8 mouse cellular contexts compared by ENCODE assay signal in genomic region chr6:37442041-37442667, GRCm38 (mm10). TPM values are rescaled to one million over a fixed set of nuclear protein-coding genes. Genes with fewer than 3 reads are reported as not detected.
DNase-seq lines count a peak whose midpoint lies in the region; ATAC-seq and TF ChIP-seq lines count a peak whose summit lies in the region.

TSS of gene Creb3l2 (minus strand) at chr6:37442146.

- peak; percentile 98 for ATAC-seq in heart, embryonic 14.5 days (ENCODE audit: insufficient number of reproducible peaks, insufficient read depth, low FRiP score, low read depth)
- peak; percentile 98 for ATAC-seq in liver, embryonic 11.5 days (replicated peaks; ENCODE audit: low FRiP score)

- peak within 1 kb of the TSS; percentile 90 for H3K9ac ChIP-seq in heart, embryonic 14.5 days (ENCODE audit: low read length)
- peak within 1 kb of the TSS; percentile 75 for H3K9ac ChIP-seq in liver, embryonic 11.5 days (ENCODE audit: low read depth, low read length)

- peak within 1 kb of the TSS; percentile 87 for H3K27ac ChIP-seq in forebrain, embryonic 10.5 days
- peak within 1 kb of the TSS; percentile 82 to 92 for H3K27ac ChIP-seq in heart, embryonic 14.5 days (replicated peaks in 1 of 2; ENCODE audit: control insufficient read depth in 1 of 2, insufficient read depth in 1 of 2, low read depth in 2 of 2, low read length in 2 of 2)
- peak within 1 kb of the TSS; percentile 77 for H3K27ac ChIP-seq in liver, embryonic 11.5 days (ENCODE audit: low read depth, low read length)

- H3K9me3 ChIP-seq in forebrain, embryonic 10.5 days, result peaks cover 2% of the 10 kb centered on the region; the same call in 1 of the 2 replicates
- H3K9me3 ChIP-seq in heart, embryonic 14.5 days (ENCODE audit: control insufficient read depth, low read length), result peaks cover 4% of the 10 kb centered on the region; the same call in 1 of the 2 replicates
- H3K9me3 ChIP-seq in liver, embryonic 11.5 days (ENCODE audit: control insufficient read depth, low read length), result no peaks in the 10 kb centered on the region

- H3K79me2 ChIP-seq in myocyte (ENCODE audit: control insufficient read depth, insufficient read depth), result peaks cover 45% of the 10 kb centered on the region

- peaks cover 30% of the 10 kb centered on the region for H3K4me1 ChIP-seq in forebrain, embryonic 10.5 days
- H3K4me1 ChIP-seq in heart, embryonic 14.5 days (ENCODE audit: control insufficient read depth in 2 of 2, insufficient read depth in 2 of 2, low read length in 2 of 2), result peaks cover 8 to 31% of the 10 kb centered on the region in 2 experiments; a peak in 3 of 4 replicates
- H3K4me1 ChIP-seq in liver, embryonic 11.5 days (replicated peaks; ENCODE audit: control insufficient read depth, insufficient read depth, low read length), result peaks cover 6% of the 10 kb centered on the region

- peak within 1 kb of the TSS; percentile 94 for H3K4me2 ChIP-seq in heart, embryonic 14.5 days (ENCODE audit: low read length)
- peak within 1 kb of the TSS; percentile 85 for H3K4me2 ChIP-seq in liver, embryonic 11.5 days
- H3K4me2 ChIP-seq in myocyte (ENCODE audit: low read depth), result peak within 1 kb of the TSS; percentile 79

- H3K27me3 ChIP-seq in forebrain, embryonic 10.5 days (ENCODE audit: poor library complexity, severe bottlenecking), result peaks cover 9% of the 10 kb centered on the region; the same call in 1 of the 2 replicates
- H3K27me3 ChIP-seq in heart, embryonic 14.5 days (ENCODE audit: control insufficient read depth, insufficient read depth, low read length), result no peaks in the 10 kb centered on the region
- H3K27me3 ChIP-seq in liver, embryonic 11.5 days (replicated peaks; ENCODE audit: control insufficient read depth, insufficient read depth, low read length), result no peaks in the 10 kb centered on the region
- H3K27me3 ChIP-seq in myocyte (ENCODE audit: control insufficient read depth, insufficient read depth, insufficient read length), result no peaks in the 10 kb centered on the region

- H3K36me3 ChIP-seq in forebrain, embryonic 10.5 days (replicated peaks), result no peaks in the 10 kb centered on the region
- peaks cover 12% of the 10 kb centered on the region for H3K36me3 ChIP-seq in heart, embryonic 14.5 days (ENCODE audit: control insufficient read depth, insufficient read depth, low read length)
- no peaks in the 10 kb centered on the region for H3K36me3 ChIP-seq in liver, embryonic 11.5 days (ENCODE audit: control insufficient read depth, insufficient read depth, low read length)
- no peaks in the 10 kb centered on the region for H3K36me3 ChIP-seq in myocyte (ENCODE audit: control insufficient read depth, insufficient read depth)

- DNase-seq in CD8-positive naive resting alpha-beta T cell, adult 2 months (ENCODE audit: low read depth in 2 of 2, low spot score in 2 of 2), result peak; percentile 97 to 98
- DNase-seq in c-Kit-positive CD71-positive TER-119-negative erythroid progenitor cells, embryonic 14.5 days (ENCODE audit: low read depth), result peak; percentile 98
- DNase-seq in forebrain, embryonic 10.5 days (ENCODE audit: extremely low spot score, low spot score), result peak; percentile 98
- peak; percentile 97 for DNase-seq in kidney, postnatal 10 days
- DNase-seq in liver, embryonic 11.5 days (ENCODE audit: low spot score), result peak; percentile 95
- peak; percentile 92 to 94 for DNase-seq in spleen, postnatal 4 days (ENCODE audit: low spot score in 2 of 2)

- under 1% methylated on average over 33 of the region's 33 CpGs for WGBS in forebrain, embryonic 10.5 days
- under 1% methylated on average over 33 of the region's 33 CpGs for WGBS in heart, embryonic 14.5 days
- WGBS in liver, embryonic 11.5 days, result under 1% methylated on average over 33 of the region's 33 CpGs

- H3K4me3 ChIP-seq in forebrain, embryonic 10.5 days, result peak within 1 kb of the TSS; percentile 84
- peak within 1 kb of the TSS; percentile 67 to 95 for H3K4me3 ChIP-seq in heart, embryonic 14.5 days (ENCODE audit: control insufficient read depth in 1 of 2, insufficient read depth in 1 of 2, low read depth in 1 of 2, low read length in 2 of 2)
- peak within 1 kb of the TSS; percentile 86 for H3K4me3 ChIP-seq in liver, embryonic 11.5 days (ENCODE audit: low read depth, low read length)
- peak within 1 kb of the TSS; percentile 88 for H3K4me3 ChIP-seq in myocyte

- H3ac ChIP-seq in myocyte (ENCODE audit: control insufficient read depth, insufficient read length), result peak within 1 kb of the TSS; percentile 17

- peak; percentile 69 for TF ChIP-seq POLR2A in myocyte (IDR thresholded peaks at IDR 0.05; ENCODE audit: insufficient read length, low read depth)

TF ChIP-seq in myocyte, 11 proteins besides CTCF, POLR2A, EP300 and RAD21:
- TF ChIP-seq USF1 (IDR thresholded peaks at IDR 0.05; ENCODE audit: low read depth) (no peak), MYOG (IDR thresholded peaks at IDR 0.05; ENCODE audit: control insufficient read depth in 1 of 3, insufficient read depth in 1 of 3, insufficient read length in 2 of 3, low read depth in 2 of 3) (no peak), E2F4 (IDR thresholded peaks at IDR 0.05; ENCODE audit: insufficient read depth) (peak; percentile 51), SRF (IDR thresholded peaks at IDR 0.05; ENCODE audit: control insufficient read depth, insufficient read length, low read depth) (no peak), POLR2AphosphoS2 (IDR thresholded peaks at IDR 0.05; ENCODE audit: insufficient read length, low read depth) (peak; percentile 70), CEBPB (IDR thresholded peaks at IDR 0.05; ENCODE audit: insufficient read depth, poor library complexity, severe bottlenecking) (no peak), REST (IDR thresholded peaks at IDR 0.05; ENCODE audit: insufficient read depth, insufficient read length) (no peak), MAX (IDR thresholded peaks at IDR 0.05; ENCODE audit: low read depth) (no peak), TCF3 (IDR thresholded peaks at IDR 0.05; ENCODE audit: insufficient read length, low read depth) (no peak), TCF12 (IDR thresholded peaks at IDR 0.05; ENCODE audit: insufficient read depth, poor library complexity, severe bottlenecking) (no peak), MYOD1 (IDR thresholded peaks at IDR 0.05; ENCODE audit: control insufficient read depth in 1 of 3, insufficient read length in 2 of 3, low read depth in 2 of 3) (no peak)
TF ChIP-seq in myocyte: peak in this region for 2.

RNA-seq across cellular contexts. Expression of gene Creb3l2, which starts in this region (rescaled TPM):
- polyA plus RNA-seq in forebrain, embryonic 10.5 days (2016; fragmentation: Nextera tagmentation; extraction: Ambion mirVana), result 5.2 and 5.9 TPM in 2 replicates
- 36.8 and 39.9 TPM in 2 replicates for polyA plus RNA-seq in heart, embryonic 14.5 days (2014; fragmentation: Nextera tagmentation; extraction: Ambion mirVana)
- 12.8 and 12.9 TPM in 2 replicates for polyA plus RNA-seq in liver, embryonic 11.5 days (2014; fragmentation: Nextera tagmentation; extraction: Ambion mirVana)
- polyA plus RNA-seq in myocyte (2012; fragmentation: generic; extraction: Trizol), result 11.2 TPM

Comparison
In these comparisons a context has a peak if more than half of its experiments do, and no peak if none do; other contexts are left out.
1. Peak in every context shown above with its lines: DNase-seq, ATAC-seq, H3K4me3 ChIP-seq and H3K27ac ChIP-seq.